Mouse (Mus musculus): ENCODE data around the gene Dennd1b.

DNA sequence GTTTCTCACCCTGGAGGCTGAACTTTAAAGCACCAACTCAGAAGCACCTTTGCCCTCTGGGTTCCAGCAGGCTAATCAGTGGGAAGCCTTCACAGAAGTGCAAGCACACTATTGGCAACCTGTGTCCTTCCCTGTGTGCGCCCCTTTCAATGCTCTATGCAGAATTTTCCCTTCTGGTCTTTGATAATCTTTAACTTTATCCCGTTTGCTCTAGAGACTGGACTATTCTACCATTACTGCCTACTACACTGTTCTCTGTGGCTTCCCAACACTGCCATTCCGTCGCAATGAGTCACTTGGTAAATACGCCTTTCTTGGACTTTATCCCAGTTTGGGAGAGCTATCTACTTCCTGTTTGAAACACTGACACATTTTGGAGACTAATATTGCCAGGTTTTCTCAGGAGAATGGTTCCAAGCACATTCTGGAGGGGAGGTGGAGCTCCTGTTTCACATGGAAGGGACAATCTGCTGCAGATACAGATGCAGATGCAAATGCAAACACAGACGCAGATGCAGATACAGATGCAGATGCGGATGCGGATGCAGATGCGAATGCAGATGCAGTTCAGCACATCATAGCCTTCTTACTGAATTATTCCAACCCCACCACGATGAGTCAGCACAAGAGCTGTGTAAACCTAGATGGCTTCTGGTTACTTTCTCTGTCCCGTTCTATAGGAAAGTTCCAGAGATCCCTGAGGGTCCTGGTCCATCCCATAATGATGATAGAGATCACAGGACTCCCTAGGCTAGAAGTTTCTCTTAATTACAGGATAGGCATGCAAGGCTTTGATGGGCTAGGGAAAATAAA is 34.4 kb upstream of the Dennd1b start:
- TF ChIP-seq CTCF (IDR thresholded peaks at IDR 0.05; ENCODE audit: extremely low read depth, insufficient read depth, insufficient read length, insufficient replicate concordance): no peak
- TF ChIP-seq POLR2A (IDR thresholded peaks at IDR 0.05; ENCODE audit: low read depth, low read length): no peak
